Mouse (Mus musculus) erythroblast, embryonic 14.5 days (primary cell): ENCODE measurements at regions not wholly inside any gene's neighbourhood (a gene's known extent, or its start where the extent isn't known, plus 50 kb on each side); places are given as distances from the start of the nearest gene placed in this dataset.

ENCODE experiments used
- H3K27me3 ChIP-seq: 2 replicates; pipeline ENCODE4 v1.6.1; 2012; ENCODE audit warnings: inconsistent platforms; ENCODE audit not compliant: control insufficient read depth
- H3K36me3 ChIP-seq: 2 replicates; pipeline ENCODE4 v1.6.1; 2012; ENCODE audit warnings: mild to moderate bottlenecking, inconsistent platforms; ENCODE audit not compliant: control insufficient read depth
- H3K4me1 ChIP-seq: 2 replicates; pipeline ENCODE4 v1.6.1; 2012; ENCODE audit warnings: inconsistent platforms; ENCODE audit not compliant: control insufficient read depth
- H3K4me3 ChIP-seq: replicated peaks from 2 replicates; pipeline ENCODE3; 2012; ENCODE audit warnings: moderate library complexity, mild to moderate bottlenecking, inconsistent platforms
- H3K9me3 ChIP-seq: 2 replicates; pipeline ENCODE4 v1.6.1; 2012; ENCODE audit warnings: low read length, inconsistent platforms, mixed read lengths; ENCODE audit not compliant: control insufficient read depth
- GATA1 ChIP-seq: IDR thresholded peaks from 2 replicates; pipeline ENCODE4 v1.6.1; 2012; ENCODE audit warnings: low read length, inconsistent platforms, mixed read lengths
- TAL1 ChIP-seq: IDR thresholded peaks from 3 replicates; pipeline ENCODE4 v1.6.1; 2012; ENCODE audit warnings: low read length, inconsistent platforms, mixed read lengths

DNA sequence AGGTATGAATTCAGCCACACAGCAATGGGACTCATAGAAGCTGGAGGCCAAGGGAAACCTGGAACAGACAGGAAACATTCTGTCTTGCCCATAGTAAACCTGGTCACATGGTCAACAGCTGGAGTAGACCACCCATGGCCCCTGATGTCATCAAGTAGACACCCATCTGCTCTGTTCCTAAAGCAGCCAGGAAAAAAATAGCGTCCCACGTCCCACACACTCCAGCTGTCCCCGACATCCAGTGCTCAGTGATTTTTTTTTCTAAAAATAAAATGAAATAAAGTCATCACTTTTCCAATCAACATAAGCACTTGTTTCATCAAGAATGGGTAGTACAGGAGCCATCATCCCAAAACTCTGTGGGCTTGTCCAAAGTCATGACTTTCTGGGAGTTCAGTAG, 326.7 kb downstream of the Rnf144a start:
- H3K4me1 ChIP-seq, result no peaks in the 10 kb centered on the region
- TF ChIP-seq GATA1 (no peak), TAL1 (no peak)
- H3K36me3 ChIP-seq, result no peaks in the 10 kb centered on the region
- H3K27me3 ChIP-seq, result no peaks in the 10 kb centered on the region
- no peak overlapping the region for H3K4me3 ChIP-seq
- 0 out of 2 replicates have a peak, but pooled peaks cover 2% of the 10 kb centered on the region for H3K9me3 ChIP-seq

DNA sequence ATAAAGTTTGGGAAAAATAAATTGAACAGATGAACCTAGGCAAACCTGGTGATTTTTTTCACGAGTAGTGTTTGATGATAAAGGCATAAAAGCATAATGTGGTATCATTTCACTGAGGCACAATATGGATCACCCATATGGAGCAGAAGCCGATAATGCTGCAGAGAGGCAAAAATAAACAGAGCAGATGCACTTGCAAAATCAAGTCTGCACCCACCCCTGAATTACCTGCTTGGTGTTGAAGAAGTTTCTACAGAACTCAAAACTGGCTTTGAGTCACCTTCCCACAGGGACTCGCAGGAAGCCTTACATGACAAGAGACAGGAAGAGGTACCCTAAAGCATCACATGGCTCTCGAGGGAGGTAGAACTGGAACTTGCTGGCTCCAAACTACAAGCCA, 328.1 kb downstream of the Rnf144a start:
- Histone ChIP-seq H3K4me1 (no peaks in the 10 kb centered on the region), H3K9me3 (0 out of 2 replicates have a peak, but pooled peaks cover 2% of the 10 kb centered on the region), H3K4me3 (no peak overlapping the region), H3K27me3 (no peaks in the 10 kb centered on the region), H3K36me3 (no peaks in the 10 kb centered on the region)
- TF ChIP-seq GATA1 (no peak), TAL1 (no peak)

DNA sequence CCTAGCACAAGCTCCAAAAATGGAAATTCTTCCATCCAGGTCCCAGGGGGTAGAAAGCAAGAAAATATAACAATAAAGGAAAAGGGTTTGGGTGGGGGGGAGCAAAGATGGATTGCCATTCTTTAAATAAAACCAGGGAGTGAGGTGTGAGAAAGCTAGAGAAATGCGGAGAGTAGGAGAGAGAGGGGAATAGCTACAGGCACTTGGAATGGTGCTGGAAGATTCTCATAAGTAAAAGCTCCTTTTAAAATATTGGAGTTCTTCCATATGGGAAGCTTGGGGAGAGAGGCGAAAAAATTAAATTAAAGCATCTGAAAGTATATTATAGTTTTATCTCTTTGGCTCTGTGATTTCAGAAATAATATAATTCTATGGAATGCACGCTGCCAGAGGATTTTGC, 328.6 kb downstream of the Rnf144a start:
- H3K4me1 ChIP-seq, result no peaks in the 10 kb centered on the region
- no peak overlapping the region for H3K4me3 ChIP-seq
- TF ChIP-seq GATA1, result no peak
- no peak for TF ChIP-seq TAL1
- no peaks in the 10 kb centered on the region for H3K36me3 ChIP-seq
- H3K9me3 ChIP-seq, result 0 out of 2 replicates have a peak, but pooled peaks cover 2% of the 10 kb centered on the region
- H3K27me3 ChIP-seq, result no peaks in the 10 kb centered on the region

- Histone ChIP-seq H3K9me3 (no peaks in the 10 kb centered on the region), H3K4me3 (no peak overlapping the region), H3K27me3 (no peaks in the 10 kb centered on the region), H3K4me1 (no peaks in the 10 kb centered on the region), H3K36me3 (no peaks in the 10 kb centered on the region)
- no peak for TF ChIP-seq GATA1
- TF ChIP-seq TAL1, result no peak
These were observed 335.9 kb downstream of the Rnf144a start for GRCm38 (mm10) chr12:26079061-26079625.

DNA sequence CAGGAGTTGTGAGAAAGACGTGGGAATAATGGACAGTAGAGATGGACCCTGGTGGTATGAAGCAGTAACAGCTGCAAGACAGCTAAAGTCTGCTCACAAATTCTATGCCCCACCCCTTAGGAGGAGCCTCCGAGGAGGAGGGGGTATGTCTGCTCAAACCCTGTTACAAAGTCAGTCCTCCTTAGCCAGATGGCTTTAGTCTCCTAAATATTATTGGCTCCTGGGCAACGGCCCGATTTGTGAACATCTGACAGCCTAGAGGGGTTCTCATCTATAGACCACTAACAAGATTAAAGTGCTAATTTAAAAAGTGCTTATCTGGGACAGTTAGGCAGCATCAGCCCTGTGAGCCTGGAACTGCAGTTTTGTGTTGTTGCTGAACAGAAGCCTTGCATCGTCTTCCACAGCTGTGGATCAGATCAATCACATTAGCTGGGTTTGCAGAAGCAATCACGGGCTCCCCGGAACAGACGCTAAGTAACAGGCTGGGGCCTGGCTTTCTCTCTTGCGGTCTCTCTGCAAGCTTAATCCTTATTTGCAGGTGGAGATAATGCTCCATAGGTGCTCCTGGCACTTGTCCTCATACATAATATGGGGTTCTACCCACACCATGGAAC, 339.3 kb downstream of the Rnf144a start:
- no peak for TF ChIP-seq GATA1
- no peak for TF ChIP-seq TAL1
- H3K9me3 ChIP-seq, result no peaks in the 10 kb centered on the region
- H3K36me3 ChIP-seq, result no peaks in the 10 kb centered on the region
- no peaks in the 10 kb centered on the region for H3K27me3 ChIP-seq
- no peak overlapping the region for H3K4me3 ChIP-seq
- H3K4me1 ChIP-seq, result no peaks in the 10 kb centered on the region

DNA sequence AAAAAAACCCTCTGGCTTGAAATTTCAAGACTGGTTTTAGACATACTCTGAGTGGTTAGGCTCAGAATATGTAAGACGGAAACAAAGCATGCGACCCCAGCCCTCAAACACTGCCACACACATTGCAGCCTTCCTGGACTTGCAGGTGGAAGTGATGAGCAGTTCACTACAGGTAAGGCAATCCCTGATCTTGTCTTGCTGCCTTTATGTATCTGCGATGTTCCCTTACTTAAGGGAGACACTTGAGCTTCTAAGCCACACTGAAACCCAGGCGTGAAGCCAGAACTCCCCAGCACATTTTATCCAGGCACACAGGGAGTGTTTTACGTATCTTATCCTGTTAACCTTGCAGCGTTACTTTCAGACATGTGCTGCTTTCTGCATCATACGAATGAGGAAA, 342.9 kb downstream of the Rnf144a start:
- H3K27me3 ChIP-seq, result no peaks in the 10 kb centered on the region

GRCm38 (mm10) chr12:26071610-26072009, 343.4 kb downstream of the Rnf144a start:
- Histone ChIP-seq H3K36me3 (no peaks in the 10 kb centered on the region), H3K4me1 (no peaks in the 10 kb centered on the region), H3K27me3 (no peaks in the 10 kb centered on the region), H3K9me3 (no peaks in the 10 kb centered on the region), H3K4me3 (no peak overlapping the region)
- no peak for TF ChIP-seq TAL1
- TF ChIP-seq GATA1, result no peak

More for the DNA sequence above, 342.9 kb downstream of the Rnf144a start:
- Histone ChIP-seq H3K4me1 (no peaks in the 10 kb centered on the region), H3K36me3 (no peaks in the 10 kb centered on the region), H3K4me3 (no peak overlapping the region), H3K9me3 (no peaks in the 10 kb centered on the region)
- TF ChIP-seq GATA1 (no peak), TAL1 (no peak)

DNA sequence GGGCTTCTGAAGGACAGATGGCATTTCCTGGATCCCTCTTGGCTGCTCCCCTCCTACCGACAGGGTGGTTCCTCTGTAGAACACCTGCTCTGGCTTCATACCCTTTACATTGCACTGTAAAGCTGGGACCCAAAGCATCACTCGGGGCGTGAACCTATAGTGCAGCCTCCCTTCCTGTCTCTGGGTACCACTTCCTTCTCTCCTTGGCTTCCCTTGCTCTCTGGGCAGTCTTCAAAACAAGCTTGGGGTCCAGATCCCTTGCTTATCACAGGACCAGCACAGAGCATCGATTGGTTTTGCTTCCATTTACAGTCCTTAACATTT, 346.4 kb downstream of the Rnf144a start:
- H3K27me3 ChIP-seq, result no peaks in the 10 kb centered on the region
- no peaks in the 10 kb centered on the region for H3K4me1 ChIP-seq
- H3K4me3 ChIP-seq, result no peak overlapping the region
- H3K36me3 ChIP-seq, result no peaks in the 10 kb centered on the region
- TF ChIP-seq GATA1 (no peak), TAL1 (no peak)
- H3K9me3 ChIP-seq, result no peaks in the 10 kb centered on the region

DNA sequence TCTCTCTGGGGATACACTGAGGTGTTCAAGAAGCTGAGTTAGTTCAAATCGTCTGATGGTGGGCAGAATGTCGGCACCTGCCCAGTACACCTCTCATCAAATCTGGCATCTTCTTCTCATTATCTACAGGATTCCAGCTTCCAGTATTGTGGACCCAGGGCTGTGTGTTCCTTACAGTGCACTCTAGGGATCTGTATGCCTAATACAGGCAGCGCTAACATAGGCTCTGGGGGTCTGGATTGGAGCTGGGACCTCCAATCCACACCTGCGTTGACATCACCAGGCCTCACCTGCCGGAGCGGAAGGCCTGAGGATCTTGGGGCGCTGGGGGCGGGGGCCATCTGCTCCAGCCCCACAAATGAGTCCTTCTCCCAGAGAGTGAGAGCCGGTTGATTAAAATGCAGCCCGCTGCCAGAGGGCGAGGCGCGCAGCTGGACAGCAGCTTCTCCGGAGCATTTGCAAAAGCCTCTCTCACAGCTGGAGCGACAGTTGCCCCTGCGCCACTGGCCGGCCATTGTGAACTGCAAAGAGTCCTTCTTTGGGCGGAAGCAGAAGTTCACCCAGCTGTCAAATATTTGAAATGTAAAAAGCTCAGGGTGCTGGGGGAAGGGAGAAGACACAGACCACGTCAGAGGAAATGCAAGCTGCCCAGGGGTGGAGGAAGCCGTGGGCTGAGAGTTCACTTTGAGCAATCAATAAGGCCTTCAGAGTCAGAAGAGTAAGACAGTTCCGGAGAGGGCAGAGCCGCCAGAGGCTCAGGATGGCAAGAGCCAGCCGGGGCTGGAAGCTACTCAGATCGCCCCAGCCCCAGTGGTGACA, 347.0 kb downstream of the Rnf144a start:
- Histone ChIP-seq H3K9me3 (no peaks in the 10 kb centered on the region), H3K4me3 (no peak overlapping the region), H3K4me1 (no peaks in the 10 kb centered on the region), H3K27me3 (no peaks in the 10 kb centered on the region), H3K36me3 (no peaks in the 10 kb centered on the region)
- TF ChIP-seq GATA1 (no peak), TAL1 (no peak)
